Mouse (Mus musculus) hindbrain, embryonic 15.5 days (tissue): ENCODE measurements around the gene Fubp1. TPM values are rescaled to one million over a fixed set of nuclear protein-coding genes. Genes with fewer than 3 reads are reported as not detected.

Source experiments
- ATAC-seq: fragments of 200-750 bp; cut with Nextera tagmentation; 2 replicates; pipeline ENCODE4 v1.8.0; 2017; ENCODE audit warnings: low read depth, moderate number of reproducible peaks, moderate TSS enrichment; ENCODE audit not compliant: low FRiP score
- H3K27ac ChIP-seq: fragments of 300-500 bp; sonication (generic); replicated peaks from 2 replicates; pipeline ENCODE4 v1.5.1; 2015; ENCODE audit warnings: mild to moderate bottlenecking, inconsistent platforms
- H3K27me3 ChIP-seq: fragments of 300-500 bp; sonication (generic); 2 replicates; pipeline ENCODE4 v1.6.1; 2015; ENCODE audit warnings: control low read depth, inconsistent platforms
- H3K36me3 ChIP-seq: fragments of 300-500 bp; sonication (generic); 2 replicates; pipeline ENCODE4 v1.6.1; 2015; ENCODE audit warnings: control low read depth, inconsistent platforms
- H3K4me1 ChIP-seq: fragments of 300-500 bp; sonication (generic); replicated peaks from 2 replicates; pipeline ENCODE4 v1.6.1; 2015; ENCODE audit warnings: control low read depth, inconsistent platforms
- H3K4me2 ChIP-seq: fragments of 300-500 bp; sonication (generic); 2 replicates; pipeline ENCODE4 v1.6.1; 2015; ENCODE audit warnings: moderate library complexity, mild to moderate bottlenecking, inconsistent platforms
- H3K4me3 ChIP-seq: fragments of 300-500 bp; sonication (generic); 2 replicates; pipeline ENCODE4 v1.5.1; 2015; ENCODE audit warnings: mild to moderate bottlenecking, inconsistent platforms
- H3K9ac ChIP-seq: fragments of 300-500 bp; sonication (generic); 2 replicates; pipeline ENCODE4 v1.6.1; 2015; ENCODE audit warnings: inconsistent platforms
- H3K9me3 ChIP-seq: fragments of 300-500 bp; sonication (generic); 2 replicates; pipeline ENCODE4 v1.6.1; 2016; ENCODE audit warnings: control low read depth, inconsistent platforms
- WGBS: fragments of 180-500 bp; shearing (Covaris S2); methylation state at CpG from one replicate; pipeline ENCODE4 v1.1.7; 2015; 5-methylcytosine and 5-hydroxymethylcytosine counted together
- polyA plus RNA-seq: library from polyadenylated mRNA; unstranded; fragments of >200 nt; fragmentation: Nextera tagmentation; extraction: Ambion mirVana; gene quantifications from 2 replicates; pipeline ENCODE4 v1.2.1, GENCODE M21; 2015

Fubp1 gene
- polyA plus RNA-seq, 1 experiment from 2014 or later: 201 TPM

- H3K27me3 ChIP-seq: no peaks in the 10 kb centered on the region
- H3K27ac ChIP-seq: no peak overlapping the region
- no peak overlapping the region for H3K9ac ChIP-seq
- ATAC-seq: no peak
- no peaks in the 10 kb centered on the region for H3K9me3 ChIP-seq
- no peak overlapping the region for H3K4me3 ChIP-seq
- H3K4me1 ChIP-seq: peaks cover 2% of the 10 kb centered on the region; the same call in 1 of the 2 replicates
- no peaks in the 10 kb centered on the region for H3K36me3 ChIP-seq
- 86% methylated on average over 7 of the region's 7 CpGs for WGBS
- H3K4me2 ChIP-seq: no peak overlapping the region
These were observed 37.8 kb upstream of the Fubp1 start for GRCm38 (mm10) chr3:152172322-152172935.

GRCm38 (mm10) chr3:152178816-152179215 lies 31.4 kb upstream of the Fubp1 start:
- no peaks in the 10 kb centered on the region for H3K9me3 ChIP-seq

GRCm38 (mm10) chr3:152179285-152179684 lies 30.9 kb upstream of the Fubp1 start:
- Histone ChIP-seq H3K4me1 (no peaks in the 10 kb centered on the region), H3K36me3 (0 out of 2 replicates have a peak, but pooled peaks cover 6% of the 10 kb centered on the region), H3K27ac (no peak overlapping the region), H3K4me2 (no peak overlapping the region), H3K9me3 (no peaks in the 10 kb centered on the region), H3K27me3 (no peaks in the 10 kb centered on the region), H3K9ac (no peak overlapping the region), H3K4me3 (no peak overlapping the region)
- WGBS: 46% methylated on average over 1 of the region's 1 CpGs
- no peak for ATAC-seq

More at GRCm38 (mm10) chr3:152178816-152179215, 31.4 kb upstream of the Fubp1 start:
- WGBS: 93% methylated on average over 4 of the region's 4 CpGs
- H3K4me2 ChIP-seq: no peak overlapping the region
- H3K27ac ChIP-seq: no peak overlapping the region
- no peak overlapping the region for H3K9ac ChIP-seq
- no peak for ATAC-seq
- no peak overlapping the region for H3K4me3 ChIP-seq
- H3K36me3 ChIP-seq: 0 out of 2 replicates have a peak, but pooled peaks cover 6% of the 10 kb centered on the region
- no peaks in the 10 kb centered on the region for H3K27me3 ChIP-seq
- H3K4me1 ChIP-seq: no peaks in the 10 kb centered on the region

GRCm38 (mm10) chr3:152180624-152181023 lies 29.6 kb upstream of the Fubp1 start:
- no peaks in the 10 kb centered on the region for H3K9me3 ChIP-seq
- no peak overlapping the region for H3K4me3 ChIP-seq
- H3K27ac ChIP-seq: no peak overlapping the region
- H3K36me3 ChIP-seq: peaks cover 8% of the 10 kb centered on the region
- WGBS: 95% methylated on average over 4 of the region's 4 CpGs
- no peak overlapping the region for H3K9ac ChIP-seq
- no peaks in the 10 kb centered on the region for H3K27me3 ChIP-seq
- H3K4me1 ChIP-seq: no peaks in the 10 kb centered on the region
- no peak overlapping the region for H3K4me2 ChIP-seq
- no peak for ATAC-seq

- Histone ChIP-seq H3K27me3 (no peaks in the 10 kb centered on the region), H3K4me1 (no peaks in the 10 kb centered on the region), H3K27ac (no peak overlapping the region), H3K9ac (no peak overlapping the region), H3K4me3 (no peak overlapping the region), H3K9me3 (no peaks in the 10 kb centered on the region), H3K4me2 (no peak overlapping the region), H3K36me3 (peaks cover 16% of the 10 kb centered on the region)
- 53% methylated on average over 9 of the region's 9 CpGs for WGBS
- no peak for ATAC-seq
These were observed 26.7 kb upstream of the Fubp1 start for GRCm38 (mm10) chr3:152183522-152183921.

GRCm38 (mm10) chr3:152186106-152186505 lies 24.1 kb upstream of the Fubp1 start:
- H3K4me1 ChIP-seq: peaks cover 15% of the 10 kb centered on the region
- H3K4me3 ChIP-seq: no peak overlapping the region
- no peaks in the 10 kb centered on the region for H3K27me3 ChIP-seq
- whole genome bisulfite sequencing: 92% methylated on average over 6 of the region's 6 CpGs
- no peak overlapping the region for H3K9ac ChIP-seq
- no peak overlapping the region for H3K27ac ChIP-seq
- H3K9me3 ChIP-seq: no peaks in the 10 kb centered on the region
- H3K36me3 ChIP-seq: peaks cover 16% of the 10 kb centered on the region
- no peak for ATAC-seq
- H3K4me2 ChIP-seq: no peak overlapping the region

GRCm38 (mm10) chr3:152189306-152189705 lies 20.9 kb upstream of the Fubp1 start:
- Histone ChIP-seq H3K36me3 (peaks cover 10% of the 10 kb centered on the region), H3K9ac (no peak overlapping the region), H3K27ac (no peak overlapping the region), H3K27me3 (no peaks in the 10 kb centered on the region), H3K9me3 (no peaks in the 10 kb centered on the region), H3K4me1 (peaks cover 29% of the 10 kb centered on the region), H3K4me3 (no peak overlapping the region), H3K4me2 (no peak overlapping the region)
- no peak for ATAC-seq
- WGBS: 77% methylated on average over 4 of the region's 4 CpGs

GRCm38 (mm10) chr3:152190679-152191477 lies 19.3 kb upstream of the Fubp1 start:
- Histone ChIP-seq H3K9me3 (no peaks in the 10 kb centered on the region), H3K36me3 (peaks cover 6% of the 10 kb centered on the region), H3K4me3 (peak overlapping the region; percentile 8; the same call in 1 of the 2 replicates), H3K27me3 (no peaks in the 10 kb centered on the region), H3K9ac (peak overlapping the region; percentile 30), H3K4me1 (peaks cover 29% of the 10 kb centered on the region), H3K27ac (no peak overlapping the region), H3K4me2 (peak overlapping the region; percentile 60)
- 79% methylated on average over 9 of the region's 9 CpGs for WGBS
- no peak for ATAC-seq

- ATAC-seq: no peak; the same call in 1 of the 2 replicates
- peak overlapping the region; percentile 58; the same call in 1 of the 2 replicates for H3K27ac ChIP-seq
- H3K4me1 ChIP-seq: peaks cover 29% of the 10 kb centered on the region
- H3K4me3 ChIP-seq: peak overlapping the region; percentile 44
- peak overlapping the region; percentile 60 for H3K4me2 ChIP-seq
- H3K36me3 ChIP-seq: no peaks in the 10 kb centered on the region
- H3K9ac ChIP-seq: peak overlapping the region; percentile 18; the same call in 1 of the 2 replicates
- WGBS: 35% methylated on average over 6 of the region's 6 CpGs
- H3K27me3 ChIP-seq: no peaks in the 10 kb centered on the region
- H3K9me3 ChIP-seq: no peaks in the 10 kb centered on the region
These were observed 18.4 kb upstream of the Fubp1 start for GRCm38 (mm10) chr3:152191791-152192237.

- Histone ChIP-seq H3K9me3 (no peaks in the 10 kb centered on the region), H3K4me3 (peak overlapping the region; percentile 44), H3K9ac (peak overlapping the region; percentile 18), H3K27ac (peak overlapping the region; percentile 58; the same call in 1 of the 2 replicates), H3K4me2 (peak overlapping the region; percentile 60), H3K4me1 (peaks cover 29% of the 10 kb centered on the region), H3K36me3 (no peaks in the 10 kb centered on the region), H3K27me3 (no peaks in the 10 kb centered on the region)
- ATAC-seq: no peak
- 34% methylated on average over 10 of the region's 11 CpGs for WGBS
These were observed 17.8 kb upstream of the Fubp1 start for GRCm38 (mm10) chr3:152192238-152192931.

- H3K36me3 ChIP-seq: no peaks in the 10 kb centered on the region
- H3K27me3 ChIP-seq: no peaks in the 10 kb centered on the region
- peak overlapping the region; percentile 83 for H3K27ac ChIP-seq
- H3K4me3 ChIP-seq: peak overlapping the region; percentile 54
- peaks cover 29% of the 10 kb centered on the region for H3K4me1 ChIP-seq
- H3K9ac ChIP-seq: peak overlapping the region; percentile 54
- no peaks in the 10 kb centered on the region for H3K9me3 ChIP-seq
- no peak for ATAC-seq
- peak overlapping the region; percentile 64 for H3K4me2 ChIP-seq
- 10% methylated on average over 7 of the region's 7 CpGs for WGBS
These were observed 17.0 kb upstream of the Fubp1 start for GRCm38 (mm10) chr3:152193177-152193576.
